Mouse (Mus musculus) sigmoid colon, adult 10 weeks (tissue): ENCODE measurements around the gene Fes. TPM values are rescaled to one million over a fixed set of nuclear protein-coding genes. Genes with fewer than 3 reads are reported as not detected.

Experiments used
- polyA plus RNA-seq: library from polyadenylated mRNA; stranded (reverse); fragments of 350-450 nt; fragmentation: Illumina TruSeq; extraction: RNeasy Lipid Tissue Mini Kit (QIAGEN cat#74804); gene quantifications from one replicate; pipeline ENCODE4 v1.2.3, GENCODE M21; 2014; ENCODE audit warnings: low read depth, low replicate concordance

Gene Fes
- 0.66 TPM for polyA plus RNA-seq

DNA sequence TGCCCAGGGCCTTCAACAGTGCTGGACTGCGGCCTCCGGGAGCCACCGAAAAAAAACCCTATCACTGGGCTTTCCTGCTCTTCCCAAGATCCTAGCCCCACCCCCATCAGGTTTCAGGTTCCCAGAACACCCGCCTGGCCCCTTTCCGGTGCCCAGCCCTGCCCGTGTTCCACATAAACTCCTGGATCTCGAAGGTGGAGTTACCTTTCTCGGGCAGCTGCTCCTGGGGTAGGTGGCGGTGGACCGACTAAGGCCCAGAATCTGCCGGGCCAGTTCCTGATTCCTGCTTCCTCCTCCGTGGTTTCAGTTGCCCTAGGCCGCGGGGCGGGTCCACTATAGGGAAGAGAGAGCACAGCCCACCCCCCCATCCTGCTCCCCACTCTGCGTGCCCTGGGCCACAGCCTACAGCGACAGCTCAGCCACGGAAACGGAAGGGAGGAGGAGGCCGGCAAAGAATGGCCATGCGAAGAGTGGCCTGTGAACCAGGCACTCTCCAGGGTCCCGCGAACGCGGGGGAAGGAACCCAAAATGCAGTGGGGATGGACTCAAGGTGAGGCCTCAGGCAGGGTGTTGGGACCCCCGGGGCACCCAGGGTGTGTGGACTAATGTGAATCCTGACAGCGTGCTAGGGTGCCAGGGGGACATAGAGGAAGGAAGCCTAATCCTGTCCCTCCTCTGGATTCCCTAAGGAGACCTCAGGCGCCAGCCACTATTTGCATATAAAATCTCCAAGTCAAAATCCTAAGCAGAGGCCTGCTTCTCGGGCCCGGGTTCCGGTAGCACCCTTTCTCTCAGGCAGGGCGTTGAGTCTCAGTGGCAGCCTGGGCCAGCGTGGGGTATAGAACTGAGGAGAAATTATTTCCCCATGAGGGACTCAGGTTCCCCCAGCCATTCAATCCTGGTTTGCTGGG, at the start of gene Fes:
Gene Fes (minus strand): TSS at position 314 of the 911 bp plus-strand sequence.

DNA sequence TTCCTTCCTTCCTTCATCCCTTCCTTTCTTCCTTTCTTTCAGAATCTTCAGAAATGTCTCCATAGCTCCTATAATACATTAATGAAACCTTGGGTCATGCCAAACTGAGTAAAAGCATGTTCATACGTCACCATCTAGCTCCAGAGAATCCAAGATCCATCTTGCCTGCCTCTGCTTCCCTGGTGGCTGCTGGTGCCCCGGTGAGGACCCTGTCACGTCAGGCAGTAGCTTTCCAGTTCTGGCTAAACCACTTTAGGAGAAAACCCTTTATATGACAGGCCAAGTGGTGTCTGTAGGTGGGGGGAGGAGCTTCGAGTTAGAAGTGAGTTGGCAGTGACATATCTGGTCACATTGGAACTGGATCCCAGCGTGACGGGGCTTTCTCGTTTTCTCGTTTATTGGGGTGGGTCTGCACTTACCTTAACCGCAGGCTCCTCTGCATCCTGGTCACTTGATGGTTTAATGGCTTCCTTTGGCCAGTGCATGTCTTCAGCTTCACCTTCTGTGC, 17.5 kb upstream of the Fes start, which contains the start of gene Furin:
Gene Furin (minus strand): TSS at position 249 of the 508 bp plus-strand sequence.

DNA sequence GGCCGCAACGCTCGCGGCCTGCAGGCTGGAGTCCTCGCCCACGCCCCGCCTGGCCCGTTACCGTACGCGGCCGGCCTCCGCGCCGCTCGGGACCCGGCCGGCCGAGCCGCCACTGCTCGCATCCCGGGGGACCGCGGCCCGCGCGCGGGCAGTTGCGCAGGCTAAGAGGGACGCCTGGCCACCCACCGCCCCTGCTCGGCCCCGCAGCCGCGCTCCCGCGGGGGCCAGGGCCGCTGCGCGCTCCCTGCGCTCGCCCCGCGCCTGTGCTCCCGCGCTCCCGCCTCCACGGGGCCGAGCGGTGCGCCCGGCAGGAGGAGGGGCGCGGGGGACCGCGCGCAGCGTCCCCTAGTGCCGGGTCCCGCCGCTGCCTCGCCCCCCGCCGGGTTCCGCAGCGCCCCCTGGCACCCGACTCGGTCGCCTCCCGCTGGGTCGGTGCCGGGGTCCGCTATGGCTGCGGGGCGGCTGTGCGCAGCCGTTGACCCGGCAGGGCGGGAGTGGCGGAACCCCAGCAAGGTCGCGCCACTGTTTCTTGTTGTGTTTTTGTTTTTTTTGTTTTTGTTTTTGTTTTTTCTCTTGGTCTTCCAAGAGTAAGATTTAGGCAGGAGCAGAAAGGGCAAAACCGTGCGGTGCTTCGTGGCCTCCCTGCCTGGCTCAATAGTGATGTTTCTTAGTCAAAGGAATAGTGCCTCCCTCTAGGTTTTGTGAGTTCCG, 16.6 kb downstream of the Fes start, which contains the start of gene Man2a2:
Gene Man2a2 (minus strand): TSS at position 335 of the 711 bp plus-strand sequence.

DNA sequence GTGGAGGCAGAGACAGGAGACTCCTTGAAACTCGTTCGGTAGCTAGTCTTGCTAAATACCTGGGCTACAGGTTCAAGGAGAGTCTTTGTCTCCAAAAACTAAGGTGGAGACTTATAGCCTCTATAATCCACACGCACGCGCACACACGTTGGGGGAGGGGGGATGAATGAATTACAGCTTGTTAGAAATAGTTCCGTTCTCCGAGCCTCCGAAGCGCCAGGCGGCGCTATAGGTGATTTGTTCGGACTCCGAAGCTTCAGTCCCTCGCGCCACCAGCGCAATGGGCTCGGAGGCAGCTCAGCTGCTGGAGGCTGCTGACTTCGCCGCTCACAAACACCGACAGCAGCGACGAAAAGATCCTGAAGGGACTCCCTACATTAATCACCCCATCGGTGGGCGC, 44.9 kb downstream of the Fes start, which contains the start of gene Hddc3:
Gene Hddc3 (plus strand): TSS at position 247 of the 400 bp plus-strand sequence.

DNA sequence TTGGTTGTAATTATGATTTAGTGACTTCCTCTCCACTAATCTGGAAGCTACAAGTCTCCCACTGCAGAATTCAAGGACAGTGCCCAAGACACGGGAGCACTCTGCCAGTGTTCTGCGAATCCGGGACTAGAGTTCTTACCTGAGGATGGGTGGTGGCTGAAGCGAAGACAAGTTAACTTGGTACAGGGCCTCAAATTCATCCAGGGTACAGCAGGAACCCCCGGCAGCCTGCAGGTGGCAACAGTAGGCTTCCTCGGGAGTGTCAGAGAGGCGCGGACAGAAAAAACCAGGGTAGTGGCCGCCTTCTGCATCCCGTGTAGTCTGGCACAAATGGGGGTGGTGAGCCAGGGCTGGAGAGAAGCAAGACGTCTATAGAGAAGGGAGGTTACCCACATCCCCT, 47.0 kb downstream of the Fes start, which contains the start of gene Unc45a:
Gene Unc45a (minus strand): TSS at position 213 of the 400 bp plus-strand sequence.

Other genes starting within 250 kb of the Fes start
- gene Sema4b, start 201.1 kb downstream of the Fes start, polyA plus RNA-seq = 4.6 TPM
- gene Cib1, start 155.1 kb downstream of the Fes start, polyA plus RNA-seq = 39.8 TPM
- gene Gdpgp1, start 155.1 kb downstream of the Fes start, polyA plus RNA-seq = 3.4 TPM
- 0.41 TPM for gene Ttll13, start 141.6 kb downstream of the Fes start, polyA plus RNA-seq
- 14.2 TPM for gene Ngrn, start 126.7 kb downstream of the Fes start, polyA plus RNA-seq
- gene Vps33b, start 118.3 kb downstream of the Fes start, polyA plus RNA-seq = 5.7 TPM
- gene Prc1, start 93.5 kb downstream of the Fes start, polyA plus RNA-seq = 29.1 TPM
- gene Rccd1, start 63.5 kb downstream of the Fes start, polyA plus RNA-seq = 5.7 TPM
- gene Unc45a, start 46.9 kb downstream of the Fes start, polyA plus RNA-seq = 5.3 TPM
- gene Hddc3, start 44.8 kb downstream of the Fes start, polyA plus RNA-seq = 16.5 TPM
- gene Man2a2, start 16.6 kb downstream of the Fes start, polyA plus RNA-seq = 7.2 TPM
- 1.5 TPM for gene Furin, start 17.5 kb upstream of the Fes start, polyA plus RNA-seq
- gene Blm, start 147.2 kb upstream of the Fes start, polyA plus RNA-seq = 13.5 TPM